Mouse (Mus musculus) testis, postnatal 14 days (tissue): ENCODE results near the gene Kcna4.

Experiments used
- DNase-seq: peaks from one replicate; pipeline ENCODE4 v3.0.0; 2021; ENCODE audit warnings: low spot score

Kcna4 gene

DNA sequence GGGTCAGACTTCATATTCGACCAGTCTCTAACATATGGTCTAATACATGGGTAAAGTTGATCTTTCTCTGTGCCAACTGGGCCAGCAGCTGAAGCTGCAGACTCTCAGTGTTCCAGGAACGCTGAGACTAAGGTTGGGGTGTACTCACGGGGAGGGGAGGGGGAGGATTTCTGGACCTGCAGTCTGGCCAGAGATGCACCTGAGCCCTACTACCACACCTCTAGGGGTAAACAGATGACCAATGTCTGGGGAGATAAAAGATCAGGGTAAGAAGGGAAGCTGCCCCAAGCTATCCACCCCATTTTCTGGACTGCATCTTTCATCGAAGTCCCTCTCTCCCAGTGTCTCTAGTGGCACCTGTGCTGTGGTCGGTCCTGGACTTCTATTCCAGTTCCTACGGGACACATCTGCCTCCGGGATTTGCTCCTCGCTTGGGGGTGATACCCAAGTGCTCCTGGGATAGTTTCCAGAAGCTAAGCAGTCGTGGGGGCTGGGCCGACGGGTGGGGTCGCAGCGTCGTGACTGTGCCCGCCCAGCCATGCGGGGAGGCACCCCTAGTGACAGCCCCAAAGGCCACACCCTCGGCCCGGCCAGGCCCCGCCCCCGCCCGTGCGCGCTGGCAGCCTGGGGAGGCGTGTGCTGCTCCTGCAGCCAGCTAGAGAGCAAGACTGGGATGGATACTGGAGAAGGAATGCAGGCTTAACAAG lies at the start of gene Kcna4:
Gene Kcna4, plus strand, starts transcription at position 650 of the 707 bp plus-strand sequence.
- no peak for DNase-seq

DNA sequence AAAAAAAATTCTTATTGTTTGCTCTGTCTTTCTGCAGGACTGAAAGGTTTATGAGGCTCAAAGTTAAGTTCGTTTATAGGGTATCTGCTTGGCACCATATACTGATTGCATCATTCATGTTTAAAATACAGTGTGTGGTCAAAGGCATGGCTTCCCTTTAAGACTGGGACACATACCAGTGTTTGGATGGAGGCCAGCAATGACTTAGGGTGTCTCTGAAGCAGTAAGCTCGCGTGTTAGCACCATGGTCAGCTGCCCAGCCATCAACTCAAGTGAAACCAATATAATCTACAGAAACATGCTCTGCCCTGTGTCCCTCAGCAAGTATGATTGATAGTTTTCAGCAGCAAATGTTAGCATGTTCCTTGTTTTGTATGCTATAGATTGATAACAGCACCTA lies 32.3 kb upstream of the Kcna4 start:
- DNase-seq, result no peak

GRCm38 (mm10) chr2:107266251-107266650 lies 24.2 kb upstream of the Kcna4 start:
- DNase-seq, result no peak

DNA sequence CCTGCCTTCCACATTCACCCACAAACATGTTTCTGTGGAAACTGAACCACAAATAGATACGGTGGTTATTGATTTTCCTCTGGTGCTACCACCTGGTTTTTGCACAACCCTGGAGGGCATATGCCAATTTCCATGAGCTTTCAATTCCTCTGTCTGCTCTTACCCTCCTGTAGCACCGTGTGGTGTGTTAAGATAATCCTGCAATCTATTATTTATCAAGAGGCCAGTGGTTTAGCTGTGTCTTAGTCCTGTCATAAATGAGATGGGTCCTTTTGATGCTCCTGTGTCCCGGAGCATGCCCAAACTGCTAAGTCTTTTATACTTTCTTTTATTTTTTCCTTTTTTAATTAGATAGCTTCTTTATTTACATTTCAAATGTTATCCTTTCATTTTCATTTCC lies 20.4 kb upstream of the Kcna4 start:
- no peak for DNase-seq

DNA sequence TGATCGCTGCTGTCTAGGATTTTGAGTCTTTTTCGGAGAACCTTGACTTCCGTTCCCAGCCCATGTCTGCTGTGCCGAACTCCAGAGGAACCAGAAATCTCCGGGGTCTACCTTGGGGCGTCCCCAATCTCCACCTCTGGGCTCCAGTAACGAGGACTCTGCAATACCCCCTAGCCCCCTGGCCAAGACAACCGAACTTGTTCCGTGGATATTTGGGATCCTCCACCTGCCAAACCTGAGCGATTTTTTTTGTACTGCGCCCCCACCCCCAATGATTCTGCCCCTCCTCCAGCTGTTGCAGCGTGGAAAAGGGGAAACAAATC lies 219 bp downstream of the Kcna4 start:
- no peak for DNase-seq

- no peak for DNase-seq
Observed at GRCm38 (mm10) chr2:107291142-107291541, 703 bp downstream of the Kcna4 start.

GRCm38 (mm10) chr2:107294521-107294920 lies 4.1 kb downstream of the Kcna4 start:
- DNase-seq, result no peak

GRCm38 (mm10) chr2:107301886-107302285 lies 11.4 kb downstream of the Kcna4 start:
- DNase-seq, result no peak

DNA sequence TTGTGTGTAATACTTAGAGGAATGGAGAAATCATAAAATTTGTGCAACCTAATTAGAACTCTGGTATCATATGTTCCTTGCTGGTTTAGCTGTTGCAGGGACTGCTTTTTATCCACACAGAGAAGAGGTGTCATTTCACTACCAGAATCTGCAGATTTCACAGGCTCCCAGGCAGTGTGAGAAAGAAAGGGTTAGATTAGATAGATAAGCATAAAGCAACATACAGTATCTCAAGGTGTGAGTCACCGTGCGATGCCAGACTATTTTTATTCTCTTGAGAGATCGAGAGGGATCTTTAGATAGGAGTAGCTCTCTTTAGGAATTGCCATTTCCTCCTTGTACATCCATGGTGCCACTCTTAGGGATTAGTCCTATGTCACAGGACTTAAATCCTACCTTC lies 14.3 kb downstream of the Kcna4 start:
- no peak for DNase-seq

DNA sequence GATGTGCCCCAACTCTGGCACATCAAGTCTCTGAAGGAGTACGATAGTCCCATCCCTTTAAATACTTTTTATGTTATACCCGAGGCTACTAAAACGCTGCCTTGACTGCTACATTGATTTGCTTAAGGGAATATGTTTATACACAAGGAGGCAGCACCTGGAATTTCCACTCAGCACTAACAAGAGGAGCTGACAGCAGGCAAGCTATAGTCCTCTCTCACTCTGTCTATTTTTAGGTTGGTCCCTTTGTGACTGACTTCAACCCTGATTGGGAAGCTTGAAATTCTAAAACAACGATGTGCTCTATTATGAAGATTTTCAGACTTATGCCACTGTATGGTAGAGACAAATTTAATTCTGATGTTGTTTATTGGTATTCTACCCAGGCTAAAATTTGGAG lies 15.6 kb downstream of the Kcna4 start:
- DNase-seq, result no peak

DNA sequence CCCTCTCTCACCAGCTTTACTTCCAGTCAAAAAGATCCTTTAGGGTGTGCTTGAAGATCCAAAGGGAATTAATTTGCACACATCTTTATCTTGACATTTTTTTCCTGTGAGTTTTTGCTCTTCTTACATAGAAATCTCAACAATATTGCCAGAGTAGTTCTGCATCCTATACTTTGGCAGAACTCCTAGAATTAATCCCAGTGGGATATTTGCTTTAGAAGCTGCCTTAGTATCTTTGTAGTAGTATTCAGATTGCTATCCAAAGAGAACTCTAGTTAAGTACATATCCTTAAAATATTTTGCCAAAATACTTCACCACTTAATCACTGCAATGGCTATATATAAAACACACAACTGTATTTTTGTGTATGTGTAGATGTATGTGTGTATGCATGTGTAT lies 28.2 kb downstream of the Kcna4 start:
- DNase-seq, result no peak

GRCm38 (mm10) chr2:107321596-107322226 lies 31.3 kb downstream of the Kcna4 start:
- no peak for DNase-seq

GRCm38 (mm10) chr2:107324090-107324489 lies 33.7 kb downstream of the Kcna4 start:
- no peak for DNase-seq

DNA sequence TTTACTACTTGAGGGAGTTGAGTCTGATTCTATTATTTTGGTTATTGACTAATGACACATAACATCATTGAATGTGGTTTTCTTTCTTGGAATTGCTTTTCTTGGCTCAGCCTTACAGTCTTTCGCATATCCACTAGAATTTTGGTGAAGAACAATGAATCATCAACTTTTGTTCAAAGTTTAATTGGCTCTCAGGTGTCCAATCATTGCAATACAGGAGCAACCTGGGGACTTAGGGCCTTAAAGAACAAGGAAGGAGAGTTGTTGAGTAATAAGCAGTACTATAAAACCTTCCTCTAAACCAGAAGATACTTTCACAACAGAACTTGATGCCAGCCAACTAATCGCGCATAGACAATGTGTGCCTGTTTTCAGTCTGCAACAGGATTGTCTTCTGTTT lies 36.8 kb downstream of the Kcna4 start:
- no peak for DNase-seq

GRCm38 (mm10) chr2:107341291-107341690 lies 50.9 kb downstream of the Kcna4 start:
- no peak for DNase-seq

GRCm38 (mm10) chr2:107344807-107345206 lies 54.4 kb downstream of the Kcna4 start:
- DNase-seq, result no peak

DNA sequence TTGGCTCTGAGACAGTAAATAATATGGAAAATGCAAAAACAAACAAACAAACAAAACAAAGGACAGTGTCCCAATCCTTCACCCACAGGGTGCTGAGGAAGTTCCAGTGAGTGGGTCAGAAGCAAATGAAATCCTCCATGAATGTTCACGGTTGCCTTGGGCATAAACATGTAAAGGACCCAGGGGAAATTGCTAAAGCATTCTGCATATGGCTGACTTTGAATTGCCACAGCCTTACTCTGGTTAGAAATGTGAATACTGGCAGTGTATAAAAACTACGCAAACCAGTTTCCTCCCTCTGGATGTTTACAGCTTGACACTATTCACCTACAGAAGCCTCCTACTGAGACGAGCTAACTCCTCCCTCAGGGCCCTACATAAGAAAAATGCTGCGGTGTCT lies 54.9 kb downstream of the Kcna4 start:
- DNase-seq, result no peak
